ENCODE assay signal across 8 mouse cellular contexts in genomic region chr6:121178700-121179358, GRCm38 (mm10). TPM values are rescaled to one million over a fixed set of nuclear protein-coding genes. Genes with fewer than 3 reads are reported as not detected.
A peak's percentile ranks its signal among the peaks of the same experiment; 100 is the strongest.
DNase-seq lines count a peak whose midpoint lies in the region; ATAC-seq and TF ChIP-seq lines count a peak whose summit lies in the region.

No protein-coding gene starts in this region.

- H3K4me3 ChIP-seq in liver, embryonic 13.5 days (replicated peaks) = no peak overlapping the region
- H3K4me3 ChIP-seq in liver, embryonic 11.5 days (ENCODE audit: low read depth, low read length) = no peak overlapping the region
- no peak overlapping the region for H3K4me3 ChIP-seq in cerebellum, adult 2 months (replicated peaks; ENCODE audit: insufficient read depth, low read depth, low read length)
- no peak overlapping the region for H3K4me3 ChIP-seq in lung, adult 2 months (replicated peaks; ENCODE audit: extremely low read depth, low read depth, low read length)

- H3K9me3 ChIP-seq in liver, embryonic 13.5 days (replicated peaks) = no peaks in the 10 kb centered on the region
- H3K9me3 ChIP-seq in liver, embryonic 11.5 days (ENCODE audit: control insufficient read depth, low read length) = no peaks in the 10 kb centered on the region

- peak; percentile 57 for TF ChIP-seq CTCF in cerebellum, adult 2 months (IDR thresholded peaks at IDR 0.05; ENCODE audit: borderline replicate concordance, insufficient read depth, low read depth, low read length)
- peak; percentile 36; the same call in 1 of the 2 replicates for TF ChIP-seq CTCF in lung, adult 2 months (IDR thresholded peaks at IDR 0.05; ENCODE audit: insufficient read depth, low read length)

- 0 out of 2 replicates have a peak, but pooled peaks cover 11% of the 10 kb centered on the region for H3K27me3 ChIP-seq in liver, embryonic 13.5 days
- no peaks in the 10 kb centered on the region for H3K27me3 ChIP-seq in liver, embryonic 11.5 days (replicated peaks; ENCODE audit: control insufficient read depth, insufficient read depth, low read length)
- H3K27me3 ChIP-seq in cerebellum, adult 2 months (ENCODE audit: control insufficient read depth, insufficient read depth, low read length) = no peaks in the 10 kb centered on the region

- WGBS in liver, embryonic 13.5 days (ENCODE audit: insufficient replicate concordance) = 44% methylated on average over 7 of the region's 7 CpGs
- 55% methylated on average over 7 of the region's 7 CpGs for WGBS in liver, embryonic 11.5 days
- 51% methylated on average over 7 of the region's 7 CpGs for WGBS in cerebellum, adult 2 months
- WGBS in lung, adult 2 months = 58% methylated on average over 7 of the region's 7 CpGs

- intact Hi-C loops in heart, postnatal 14 days (cut with DNase I) = loop anchor here (1.0 to 2.0 kb wide), 4 partner anchors 48 to 278 kb away; partner anchors contain the start of gene Mical3

- no peak for TF ChIP-seq POLR2A in cerebellum, adult 2 months (IDR thresholded peaks at IDR 0.05; ENCODE audit: borderline replicate concordance, insufficient read depth, low read length)
- TF ChIP-seq POLR2A in lung, adult 2 months (IDR thresholded peaks at IDR 0.05; ENCODE audit: borderline replicate concordance, extremely low read depth, low read depth, low read length) = no peak

- H3K4me2 ChIP-seq in liver, embryonic 13.5 days = no peak overlapping the region
- H3K4me2 ChIP-seq in liver, embryonic 11.5 days = no peak overlapping the region

- peak; percentile 33 for DNase-seq in liver, embryonic 13.5 days
- DNase-seq in liver, embryonic 11.5 days (ENCODE audit: low spot score) = no peak
- peak; percentile 87 for DNase-seq in NIH3T3 (ENCODE audit: low read depth)
- DNase-seq in cerebellum, adult 2 months = peak; percentile 58 to 73
- DNase-seq in heart, postnatal 14 days = peak; percentile 54 to 78
- no peak for DNase-seq in lung, adult 2 months
- peak; percentile 76 for DNase-seq in right cerebral cortex, adult 18-20 months

- no peak for ATAC-seq in liver, embryonic 13.5 days (ENCODE audit: low read depth)
- no peak for ATAC-seq in liver, embryonic 11.5 days (replicated peaks; ENCODE audit: low FRiP score)
- ATAC-seq in monocyte, adult 5-6 weeks (replicated peaks; ENCODE audit: insufficient number of reproducible peaks, low FRiP score, low TSS enrichment, poor library complexity, severe bottlenecking) = no peak

- no peak overlapping the region for H3K9ac ChIP-seq in liver, embryonic 13.5 days
- no peak overlapping the region for H3K9ac ChIP-seq in liver, embryonic 11.5 days (ENCODE audit: low read depth, low read length)

- H3K27ac ChIP-seq in liver, embryonic 13.5 days = no peak overlapping the region
- no peak overlapping the region for H3K27ac ChIP-seq in liver, embryonic 11.5 days (ENCODE audit: low read depth, low read length)
- no peak overlapping the region for H3K27ac ChIP-seq in cerebellum, adult 2 months (ENCODE audit: insufficient read depth, low read length)

- no peaks in the 10 kb centered on the region for H3K36me3 ChIP-seq in liver, embryonic 13.5 days
- H3K36me3 ChIP-seq in liver, embryonic 11.5 days (ENCODE audit: control insufficient read depth, insufficient read depth, low read length) = no peaks in the 10 kb centered on the region

- peaks cover 18% of the 10 kb centered on the region for H3K4me1 ChIP-seq in liver, embryonic 13.5 days (replicated peaks)
- 0 out of 2 replicates have a peak, but pooled peaks cover 4% of the 10 kb centered on the region for H3K4me1 ChIP-seq in liver, embryonic 11.5 days (replicated peaks; ENCODE audit: control insufficient read depth, insufficient read depth, low read length)
- peaks cover 8% of the 10 kb centered on the region for H3K4me1 ChIP-seq in cerebellum, adult 2 months (ENCODE audit: control insufficient read depth, insufficient read depth, low read length)
- H3K4me1 ChIP-seq in lung, adult 2 months (ENCODE audit: control insufficient read depth, insufficient read depth, low read length) = no peaks in the 10 kb centered on the region

RNA-seq across cellular contexts. Expression of gene Pex26, which starts 4.6 kb away (rescaled TPM):
- polyA plus RNA-seq in liver, embryonic 13.5 days (2015; fragmentation: Nextera tagmentation; extraction: Ambion mirVana) = 2.9 and 3.3 TPM in 2 replicates
- polyA plus RNA-seq in liver, embryonic 11.5 days (2014; fragmentation: Nextera tagmentation; extraction: Ambion mirVana) = 6.0 and 6.3 TPM in 2 replicates
- 19.1 and 21.0 TPM in 2 replicates for polyA plus RNA-seq in cerebellum, adult 2 months (2012; rRNA removed)
- 1 to 10 TPM; 8.1 to 8.4 TPM for total RNA-seq in heart, postnatal 14 days (2021)
- polyA plus RNA-seq in lung, adult 2 months (2012; rRNA removed) = 13.0 and 13.5 TPM in 2 replicates
- total RNA-seq in monocyte, adult 5-6 weeks (2017) = 4.0 to 9.1 TPM (median 4.9 TPM) in 3 replicates

RNA-seq across cellular contexts. Expression of gene Tuba8, which starts 31.7 kb away (rescaled TPM):
- 6.7 and 7.7 TPM in 2 replicates for polyA plus RNA-seq in liver, embryonic 13.5 days (2015; fragmentation: Nextera tagmentation; extraction: Ambion mirVana)
- polyA plus RNA-seq in liver, embryonic 11.5 days (2014; fragmentation: Nextera tagmentation; extraction: Ambion mirVana) = 10.5 and 11.5 TPM in 2 replicates
- polyA plus RNA-seq in cerebellum, adult 2 months (2012; rRNA removed) = 19.9 and 21.5 TPM in 2 replicates
- 100 to 1,000 TPM in 1 of 2 experiments, 10 to 100 TPM in 1; 78.5 to 115 TPM for total RNA-seq in heart, postnatal 14 days (2021)
- 3.2 and 12.0 TPM in 2 replicates for polyA plus RNA-seq in lung, adult 2 months (2012; rRNA removed)
- total RNA-seq in monocyte, adult 5-6 weeks (2017) = 1.1 to 3.4 TPM (median 2.6 TPM) in 3 replicates

RNA-seq across cellular contexts. Expression of gene Mical3, which starts 48.0 kb away (rescaled TPM):
- polyA plus RNA-seq in liver, embryonic 13.5 days (2015; fragmentation: Nextera tagmentation; extraction: Ambion mirVana) = 9.9 and 10.7 TPM in 2 replicates
- 16.6 and 20.2 TPM in 2 replicates for polyA plus RNA-seq in liver, embryonic 11.5 days (2014; fragmentation: Nextera tagmentation; extraction: Ambion mirVana)
- 75.7 and 82.7 TPM in 2 replicates for polyA plus RNA-seq in cerebellum, adult 2 months (2012; rRNA removed)
- total RNA-seq in heart, postnatal 14 days (2021) = 100 to 1,000 TPM; 114 to 124 TPM
- polyA plus RNA-seq in lung, adult 2 months (2012; rRNA removed) = 17.8 and 24.3 TPM in 2 replicates
- total RNA-seq in monocyte, adult 5-6 weeks (2017) = 1.3 to 2.9 TPM (median 2.6 TPM) in 3 replicates

Comparison
In these comparisons a context has a peak if more than half of its experiments do, and no peak if none do; other contexts are left out.
1. DNase-seq: peak in liver, embryonic 13.5 days (single experiment), NIH3T3 (single experiment), cerebellum, adult 2 months (2 of 2), heart, postnatal 14 days (2 of 2) and right cerebral cortex, adult 18-20 months (single experiment); none in liver, embryonic 11.5 days (single experiment) and lung, adult 2 months (single experiment).